Mouse (Mus musculus): ENCODE measurements at regions not wholly inside any gene's neighbourhood (a gene's known extent, or its start where the extent isn't known, plus 50 kb on each side); places are given as distances from the start of the nearest gene placed in this dataset.

DNA sequence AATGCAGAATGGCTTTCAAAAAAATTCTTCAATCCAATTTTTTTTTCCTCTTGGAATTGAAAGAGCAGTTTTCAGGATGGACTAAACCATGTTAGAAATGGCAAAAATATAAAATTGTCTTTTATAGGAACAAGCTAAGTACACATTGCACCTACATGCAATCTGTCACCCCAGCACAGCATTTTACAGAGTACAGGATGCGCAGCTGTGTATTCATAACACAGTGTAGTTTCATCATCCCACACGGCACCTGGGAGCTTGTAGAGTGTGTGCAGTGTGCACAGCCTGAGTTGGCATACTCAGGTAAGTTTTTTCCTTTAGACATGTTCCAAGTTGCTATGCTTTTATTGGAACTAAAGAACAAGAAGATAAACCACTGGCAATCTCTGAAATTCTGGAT, 974.0 kb downstream of the Stpg2 start:
- ATAC-seq (replicated peaks; ENCODE audit: poor library complexity): no peak

DNA sequence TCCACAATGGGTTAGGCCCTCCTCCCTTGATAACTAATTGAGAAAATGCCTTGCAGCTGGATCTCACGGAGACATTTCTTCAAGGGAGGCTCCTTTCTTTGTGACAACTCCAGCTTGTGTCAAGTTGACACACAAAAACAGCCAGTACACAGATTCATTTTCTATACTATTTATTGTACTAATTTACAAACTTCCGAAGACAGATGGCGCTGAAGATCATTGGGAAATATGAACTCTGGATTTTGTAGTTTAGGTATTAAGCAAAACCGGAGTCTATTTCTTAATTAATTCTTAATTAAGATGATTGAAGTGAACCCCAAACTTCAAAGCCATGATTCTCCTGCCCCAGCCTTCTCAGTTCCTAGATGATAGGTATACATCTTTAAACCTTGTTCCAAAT, 977.2 kb downstream of the Stpg2 start:
- ATAC-seq (replicated peaks; ENCODE audit: poor library complexity): no peak

DNA sequence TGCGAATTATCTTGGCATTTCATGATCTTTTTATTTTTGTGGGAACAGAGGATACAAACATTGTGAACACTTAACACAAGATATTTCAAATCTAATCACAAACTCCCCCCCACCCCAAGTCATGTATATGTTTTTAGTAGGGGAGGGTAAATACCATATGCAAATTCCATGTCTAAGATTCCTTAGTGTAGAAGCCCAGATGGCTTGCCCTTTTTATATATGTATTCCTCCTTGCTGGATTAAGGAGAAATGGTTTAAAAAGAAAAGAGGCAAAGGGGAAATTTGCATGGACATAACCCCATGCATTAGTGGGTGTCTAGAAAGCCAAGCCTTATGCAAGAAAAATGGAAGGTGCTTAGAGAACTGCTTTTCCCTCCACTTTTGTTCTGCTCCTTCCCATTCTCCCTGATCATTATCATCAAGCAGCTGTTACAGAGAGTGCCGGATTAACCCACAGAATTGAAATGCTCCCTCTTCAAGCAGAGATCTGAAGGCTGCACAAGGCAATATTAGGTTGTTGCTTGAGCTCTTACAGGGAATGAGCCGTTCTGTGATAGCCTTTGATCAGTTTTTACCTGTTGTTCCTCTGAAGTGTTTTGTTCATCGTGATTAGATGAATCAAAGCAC, 979.5 kb downstream of the Stpg2 start:
- ATAC-seq (replicated peaks; ENCODE audit: poor library complexity): no peak

DNA sequence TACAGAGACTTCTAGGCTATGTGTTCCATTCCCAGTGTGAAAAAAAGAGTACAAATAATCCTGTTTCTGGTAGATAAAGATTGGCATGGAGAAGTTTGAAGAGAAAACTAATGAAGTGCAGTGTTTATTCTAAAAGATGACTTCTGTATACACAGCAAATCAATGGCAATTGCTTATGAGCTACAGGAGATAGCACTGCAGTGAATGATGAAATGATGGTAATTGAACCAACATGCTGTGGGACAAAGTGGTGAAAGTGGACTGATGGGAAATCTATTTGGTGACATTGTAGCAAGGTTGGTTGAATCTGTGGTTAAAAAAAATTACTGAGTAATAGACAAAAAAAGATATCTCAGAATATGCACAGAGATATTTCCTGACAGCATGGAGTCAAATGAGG, 1000.4 kb downstream of the Stpg2 start:
- no peak for ATAC-seq (replicated peaks; ENCODE audit: poor library complexity)

DNA sequence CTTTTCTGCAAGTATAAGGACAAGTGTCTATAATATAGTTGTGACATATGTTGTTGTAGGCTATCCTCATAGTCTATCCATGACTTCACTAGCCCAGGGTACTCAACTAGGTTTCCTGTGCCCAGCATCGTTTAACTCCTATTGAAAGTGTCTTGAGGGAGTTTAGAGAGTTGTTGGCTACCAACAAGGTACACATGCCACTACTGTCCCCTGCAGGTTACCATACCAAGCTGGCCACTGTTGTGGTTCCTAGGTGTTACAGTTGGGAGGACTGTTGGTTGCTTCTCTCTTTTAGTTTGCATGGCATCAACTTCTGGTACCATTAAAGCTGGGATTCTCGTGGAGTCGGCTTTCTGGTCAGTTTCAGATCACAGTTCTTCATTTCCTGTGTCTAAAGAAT, 990.7 kb downstream of the Pdha2 start:
- ATAC-seq (replicated peaks; ENCODE audit: poor library complexity): no peak

DNA sequence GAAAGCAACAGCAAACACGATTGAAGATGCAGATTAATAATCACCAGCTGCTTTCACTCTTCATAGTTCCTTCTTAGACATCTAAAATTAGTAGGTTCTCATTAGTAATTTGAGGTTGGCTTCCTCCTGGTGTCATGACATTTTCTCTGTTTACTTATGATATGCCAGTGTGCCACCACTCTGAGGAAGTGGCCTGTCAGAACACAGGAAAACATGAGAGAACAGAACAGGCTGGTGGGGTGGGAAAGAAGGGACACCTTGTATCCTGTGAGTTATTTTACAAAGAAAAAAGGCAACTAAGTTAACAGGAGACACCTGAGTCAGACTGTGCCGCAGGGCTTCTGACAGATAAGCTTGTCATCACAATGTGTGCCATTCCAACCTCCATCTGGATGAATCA, 981.4 kb downstream of the Pdha2 start:
- peak; percentile 72 for ATAC-seq (replicated peaks; ENCODE audit: poor library complexity)

DNA sequence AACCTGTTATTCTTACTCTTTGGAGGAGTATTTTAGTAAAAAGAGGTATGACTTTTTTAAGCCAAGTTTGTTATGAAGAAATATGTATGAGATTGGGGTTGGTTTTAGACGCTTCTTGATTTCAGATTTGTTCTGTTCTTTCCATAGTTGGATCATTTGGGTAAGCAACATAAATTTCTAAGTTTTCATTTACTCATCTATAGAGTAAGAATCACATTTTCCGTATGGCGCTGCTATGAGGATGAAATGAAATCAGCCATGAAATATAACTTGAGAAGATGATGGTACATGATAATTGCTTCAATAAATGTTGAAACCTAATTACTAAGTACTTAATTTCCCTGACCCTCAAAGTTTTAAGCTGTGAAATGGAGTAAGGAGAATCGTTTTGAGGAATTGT, 979.0 kb downstream of the Pdha2 start:
- no peak for ATAC-seq (replicated peaks; ENCODE audit: poor library complexity)

DNA sequence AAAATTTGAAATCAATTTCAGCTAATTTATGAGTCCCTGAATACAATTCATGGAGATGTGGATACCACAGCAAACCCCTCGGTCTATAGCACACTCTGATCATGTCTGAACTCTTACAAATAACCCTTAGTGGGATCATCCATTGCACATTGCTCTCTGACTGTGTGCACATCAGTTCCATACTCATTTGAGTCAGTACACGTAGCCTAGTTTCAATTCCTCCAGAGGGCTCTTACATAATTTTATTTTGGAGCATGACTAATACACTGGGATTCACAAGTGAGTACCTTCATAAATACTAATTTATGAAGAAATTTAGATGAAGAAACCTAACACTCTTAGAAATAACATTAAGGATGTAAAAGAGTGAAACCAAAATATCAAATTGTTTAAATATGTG, 978.3 kb downstream of the Pdha2 start:
- ATAC-seq (replicated peaks; ENCODE audit: poor library complexity): peak; percentile 79

DNA sequence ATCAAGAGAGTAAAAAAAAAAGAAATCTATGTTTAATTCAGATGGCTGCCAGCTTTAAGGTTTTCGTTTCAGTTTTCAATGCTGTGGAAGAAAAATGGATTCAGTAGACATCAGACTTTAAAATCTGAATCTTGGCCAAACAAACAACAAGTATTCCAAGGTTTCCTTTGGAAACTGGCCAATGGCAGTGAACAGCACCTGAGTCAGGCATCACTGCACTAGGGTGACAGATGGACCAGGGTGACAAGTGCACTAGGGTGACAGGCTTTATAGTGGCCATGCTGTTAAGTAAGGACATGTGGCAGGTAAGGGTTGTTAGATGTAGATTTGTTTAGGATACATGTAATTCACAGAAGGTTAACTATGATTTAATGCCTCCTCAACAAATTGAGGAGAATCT, 972.9 kb downstream of the Pdha2 start:
- ATAC-seq (replicated peaks; ENCODE audit: poor library complexity): no peak
